Mouse (Mus musculus) CH12.LX (cell line): ENCODE measurements around the gene Tnfaip8l2. TPM values are rescaled to one million over a fixed set of nuclear protein-coding genes. Genes with fewer than 3 reads are reported as not detected.

Experiments used
- DNase-seq: peaks from one replicate; pipeline ENCODE4 v3.0.0-alpha.2; 2013; ENCODE audit errors: extremely low read depth
- H3K27ac ChIP-seq: 2 replicates; pipeline ENCODE4 v1.5.1; 2012; ENCODE audit warnings: low read depth, mild to moderate bottlenecking, control low read depth, moderate library complexity; ENCODE audit not compliant: insufficient read depth
- H3K27me3 ChIP-seq: replicated peaks from 2 replicates; pipeline ENCODE3; 2012; ENCODE audit warnings: inconsistent platforms
- H3K36me3 ChIP-seq, 2 experiments: replicated peaks in 1 of 2; 2 replicates each; pipeline versions ENCODE3 to v1.6.1; 2012; ENCODE audit warnings: inconsistent platforms in 1 of 2, low read length in 1 of 2, mild to moderate bottlenecking in 1 of 2, mixed read lengths in 1 of 2, moderate library complexity in 1 of 2; ENCODE audit not compliant: control insufficient read depth in 1 of 2, insufficient read depth in 1 of 2
- H3K4me1 ChIP-seq, 2 experiments: 2 replicates each; pipeline ENCODE4 v1.6.1; 2012; ENCODE audit warnings: inconsistent platforms in 1 of 2, moderate library complexity in 1 of 2; ENCODE audit not compliant: insufficient read depth in 2 of 2, control insufficient read depth in 1 of 2
- H3K4me2 ChIP-seq: 2 replicates; pipeline ENCODE4 v1.6.1; 2012; ENCODE audit warnings: low read depth, mild to moderate bottlenecking, control low read depth; ENCODE audit not compliant: poor library complexity, insufficient read depth, severe bottlenecking
- H3K4me3 ChIP-seq, 3 experiments: fragments of 150-350 bp in 1 of 3; sonication (generic) in 1 of 3; replicated peaks in 1 of 3; 2 replicates each; pipeline versions ENCODE3 to v1.5.1; 2011 to 2012; ENCODE audit warnings: low read depth in 2 of 3, low read length in 2 of 3, mild to moderate bottlenecking in 2 of 3, moderate library complexity in 2 of 3, control low read depth in 1 of 3, improper control_type of control experiment in 1 of 3, inconsistent platforms in 1 of 3, mixed read lengths in 1 of 3; ENCODE audit not compliant: poor library complexity in 1 of 3
- H3K79me2 ChIP-seq: replicated peaks from 2 replicates; pipeline ENCODE4 v1.6.1; 2012; ENCODE audit warnings: mild to moderate bottlenecking, moderate library complexity; ENCODE audit not compliant: control insufficient read depth, poor library complexity, insufficient read depth, severe bottlenecking; ENCODE audit errors: extremely low read depth
- H3K9ac ChIP-seq: 2 replicates; pipeline ENCODE4 v1.6.1; 2012; ENCODE audit warnings: low read depth, mild to moderate bottlenecking, control low read depth, moderate library complexity; ENCODE audit not compliant: insufficient read depth
- H3K9me3 ChIP-seq: replicated peaks from 2 replicates; pipeline ENCODE3; 2012; ENCODE audit warnings: low read length, inconsistent platforms, mixed read lengths
- BHLHE40 ChIP-seq: IDR thresholded peaks from 2 replicates; pipeline ENCODE4 v1.6.1; 2011; ENCODE audit warnings: mild to moderate bottlenecking, low read depth, low read length, improper control_type of control experiment
- CTCF ChIP-seq, 2 experiments: IDR thresholded peaks in 1 of 2; conservative IDR thresholded peaks in 1 of 2; 2 replicates each; pipeline ENCODE4 v1.5.1; 2011 to 2012; ENCODE audit warnings: low read depth in 2 of 2, low read length in 2 of 2, improper control_type of control experiment in 1 of 2, inconsistent platforms in 1 of 2, mild to moderate bottlenecking in 1 of 2, moderate library complexity in 1 of 2
- ETS1 ChIP-seq: conservative IDR thresholded peaks from 2 replicates; pipeline ENCODE4 v1.6.1; 2012; ENCODE audit warnings: low read depth, mild to moderate bottlenecking, inconsistent platforms, low read length, improper control_type of control experiment, moderate library complexity
- GABPA ChIP-seq: IDR thresholded peaks from 2 replicates; pipeline ENCODE4 v1.6.1; 2012; ENCODE audit warnings: low read depth, low read length, improper control_type of control experiment, inconsistent platforms; ENCODE audit not compliant: insufficient replicate concordance
- JUN ChIP-seq: IDR thresholded peaks from 2 replicates; pipeline ENCODE4 v1.6.1; 2011; ENCODE audit warnings: low read depth, mild to moderate bottlenecking, low read length, improper control_type of control experiment, moderate library complexity; ENCODE audit not compliant: insufficient read depth
- JUND ChIP-seq: conservative IDR thresholded peaks from 2 replicates; pipeline ENCODE4 v1.6.1; 2011; ENCODE audit warnings: low read depth, low read length, improper control_type of control experiment
- KAT2A ChIP-seq: IDR thresholded peaks from 2 replicates; pipeline ENCODE4 v1.6.1; 2012; ENCODE audit warnings: low read length, improper control_type of control experiment, inconsistent platforms; ENCODE audit not compliant: insufficient replicate concordance
- MAFK ChIP-seq: IDR thresholded peaks from 2 replicates; pipeline ENCODE4 v1.6.1; 2011; ENCODE audit warnings: low read length, improper control_type of control experiment; ENCODE audit not compliant: insufficient replicate concordance
- MEF2A ChIP-seq: IDR thresholded peaks from 2 replicates; pipeline ENCODE4 v1.6.1; 2014; ENCODE audit warnings: low read depth, mild to moderate bottlenecking, inconsistent platforms, low read length, improper control_type of control experiment, borderline replicate concordance
- NELFE ChIP-seq: IDR thresholded peaks from 2 replicates; pipeline ENCODE4 v1.6.1; 2011; ENCODE audit warnings: low read depth, low read length, improper control_type of control experiment
- NRF1 ChIP-seq: IDR thresholded peaks from 2 replicates; pipeline ENCODE4 v1.6.1; 2014; ENCODE audit warnings: low read depth, mild to moderate bottlenecking, inconsistent platforms, low read length, improper control_type of control experiment, moderate library complexity
- POLR2AphosphoS2 ChIP-seq: IDR thresholded peaks from 2 replicates; pipeline ENCODE4 v1.6.1; 2011; ENCODE audit warnings: low read depth, low read length, improper control_type of control experiment
- RAD21 ChIP-seq: IDR thresholded peaks from 2 replicates; pipeline ENCODE4 v1.6.1; 2011; ENCODE audit warnings: low read depth, mild to moderate bottlenecking, low read length, improper control_type of control experiment, moderate library complexity
- RCOR1 ChIP-seq: conservative IDR thresholded peaks from 2 replicates; pipeline ENCODE4 v1.6.1; 2012; ENCODE audit warnings: low read depth, mild to moderate bottlenecking, inconsistent platforms, low read length, improper control_type of control experiment
- SIN3A ChIP-seq: IDR thresholded peaks from 2 replicates; pipeline ENCODE4 v1.6.1; 2012; ENCODE audit warnings: low read length, improper control_type of control experiment, inconsistent platforms
- SMC3 ChIP-seq: IDR thresholded peaks from 2 replicates; pipeline ENCODE4 v1.6.1; 2011; ENCODE audit warnings: low read depth, low read length, improper control_type of control experiment
- TBP ChIP-seq: conservative IDR thresholded peaks from 2 replicates; pipeline ENCODE4 v1.6.1; 2011; ENCODE audit warnings: low read depth, low read length, improper control_type of control experiment
- TCF12 ChIP-seq: IDR thresholded peaks from 2 replicates; pipeline ENCODE4 v1.6.1; 2014; ENCODE audit warnings: low read depth, mild to moderate bottlenecking, inconsistent platforms, low read length, improper control_type of control experiment
- UBTF ChIP-seq: IDR thresholded peaks from 2 replicates; pipeline ENCODE4 v1.6.1; 2012; ENCODE audit warnings: low read depth, mild to moderate bottlenecking, inconsistent platforms, low read length, improper control_type of control experiment, moderate library complexity
- USF1 ChIP-seq: IDR thresholded peaks from 2 replicates; pipeline ENCODE4 v1.6.1; 2014; ENCODE audit warnings: low read depth, mild to moderate bottlenecking, inconsistent platforms, low read length, improper control_type of control experiment
- USF2 ChIP-seq: conservative IDR thresholded peaks from 2 replicates; pipeline ENCODE4 v1.6.1; 2011; ENCODE audit warnings: low read depth, low read length, improper control_type of control experiment
- ZKSCAN1 ChIP-seq: IDR thresholded peaks from 2 replicates; pipeline ENCODE4 v1.6.1; 2012; ENCODE audit warnings: low read depth, inconsistent platforms, low read length, improper control_type of control experiment, borderline replicate concordance
- ZMIZ1 ChIP-seq: IDR thresholded peaks from 2 replicates; pipeline ENCODE4 v1.6.1; 2012; ENCODE audit warnings: low read depth, mild to moderate bottlenecking, inconsistent platforms, low read length, improper control_type of control experiment
- dilution Hi-C: fragments of 300-500 bp; cut with MboI; formaldehyde crosslinking; loops from 2 replicates; pipeline ENCODE4 v1.14.3; 2020; ENCODE audit warnings: low sequenced_read_pairs; ENCODE audit not compliant: extremely low pct_unique_long_range_greater_than_20kb, extremely low pct_ligation_motif_present
- in situ Hi-C: fragments of 300-500 bp; cut with MboI; formaldehyde crosslinking; loops from 3 replicates; pipeline ENCODE4 v1.14.3; 2019; ENCODE audit warnings: low sequenced_read_pairs, low pct_ligation_motif_present, low pct_unique_long_range_greater_than_20kb, mixed read lengths
- polyA plus RNA-seq: library from polyadenylated mRNA; unstranded; fragments of >175 nt; gene quantifications from 2 replicates; pipeline ENCODE4 v1.2.1, GENCODE M21; 2012; ENCODE audit warnings: low read depth; ENCODE audit not compliant: insufficient read length
- total RNA-seq, 2 experiments: library from RNA; depleted of rRNA; stranded (reverse); fragments of 300-350 nt in 1 of 2; fragments of >200 nt in 1 of 2; gene quantifications; 2 replicates each; pipeline ENCODE4 v1.2.3; 2012 to 2014

Tnfaip8l2 gene
- total and polyA plus RNA-seq, 3 experiments: 18.2 to 28.2 (median 26.2) TPM

GRCm38 (mm10) chr3:95147924-95148323 is 5.8 kb upstream of the Tnfaip8l2 start:
- Histone ChIP-seq H3K4me3 (no peak overlapping the region), H3K9me3 (no peaks in the 10 kb centered on the region), H3K79me2 (no peaks in the 10 kb centered on the region), H3K27me3 (peaks cover 11% of the 10 kb centered on the region), H3K4me2 (no peak overlapping the region), H3K27ac (no peak overlapping the region), H3K4me1 (no peaks in the 10 kb centered on the region), H3K36me3 (no peaks in the 10 kb centered on the region), H3K9ac (no peak overlapping the region)
- no peak for DNase-seq
- dilution Hi-C loops (no loop called here), in situ Hi-C loops (loop anchor here (10.0 kb wide), 1 partner anchor 67 kb away; the partner anchor contains the start of gene Gabpb2)
- no peak for TF ChIP-seq NELFE
- no peak for TF ChIP-seq JUN
- TF ChIP-seq JUND: no peak
- TF ChIP-seq RAD21: no peak
- TF ChIP-seq MEF2A: no peak
- TF ChIP-seq TBP: no peak
- no peak for TF ChIP-seq KAT2A
- no peak for TF ChIP-seq GABPA
- no peak for TF ChIP-seq NRF1

GRCm38 (mm10) chr3:95142617-95143011 is 454 bp upstream of the Tnfaip8l2 start:
- H3K9me3 ChIP-seq: no peaks in the 10 kb centered on the region
- peaks cover 11 to 29% of the 10 kb centered on the region in 2 experiments for H3K4me1 ChIP-seq
- no peaks in the 10 kb centered on the region for H3K27me3 ChIP-seq
- H3K4me2 ChIP-seq: peak overlapping the region; percentile 69; the same call in 1 of the 2 replicates
- DNase-seq: peak; percentile 87
- H3K27ac ChIP-seq: no peak overlapping the region
- H3K79me2 ChIP-seq: 0 out of 2 replicates have a peak, but pooled peaks cover 2% of the 10 kb centered on the region
- TF ChIP-seq MAFK (no peak), ZMIZ1 (no peak), JUND (no peak), UBTF (no peak), USF1 (no peak), RAD21 (peak; percentile 72), RCOR1 (no peak), SMC3 (peak; percentile 76), POLR2AphosphoS2 (no peak), TBP (no peak), ETS1 (no peak), TCF12 (no peak), USF2 (no peak), CTCF (conservative IDR thresholded peaks at IDR 0.05 in 1 of 2, IDR thresholded peaks at IDR 0.05 in 1 of 2; ENCODE audit: low read depth in 2 of 2, low read length in 2 of 2) (peak; percentile 89 to 92), BHLHE40 (no peak), SIN3A (no peak), ZKSCAN1 (no peak)
- in situ Hi-C loops: loop anchor here (10.0 kb wide), 1 partner anchor 72 kb away; the partner anchor contains the start of gene Gabpb2
- dilution Hi-C loops: no loop called here
- H3K4me3 ChIP-seq: peak overlapping the region; percentile 8 to 65 (median 51)
- 0 out of 2 replicates have a peak overlapping the region, but pooled peaks have one; percentile 26 for H3K9ac ChIP-seq
- H3K36me3 ChIP-seq: peaks cover 19 to 20% of the 10 kb centered on the region in 2 experiments
